Mouse (Mus musculus) naive thymus-derived CD4-positive, alpha-beta T cell, adult 5 months (primary cell): ENCODE data around the gene Zfp654. TPM values are rescaled to one million over a fixed set of nuclear protein-coding genes. Genes with fewer than 3 reads are reported as not detected.

Source experiments
- polyA plus RNA-seq: library from polyadenylated mRNA; unstranded; fragments of 100-300 nt; shearing (Covaris generic); gene quantifications from one replicate; pipeline ENCODE4 v1.2.1, GENCODE M21; 2017

Zfp654 gene
- polyA plus RNA-seq, result 28.9 TPM

DNA sequence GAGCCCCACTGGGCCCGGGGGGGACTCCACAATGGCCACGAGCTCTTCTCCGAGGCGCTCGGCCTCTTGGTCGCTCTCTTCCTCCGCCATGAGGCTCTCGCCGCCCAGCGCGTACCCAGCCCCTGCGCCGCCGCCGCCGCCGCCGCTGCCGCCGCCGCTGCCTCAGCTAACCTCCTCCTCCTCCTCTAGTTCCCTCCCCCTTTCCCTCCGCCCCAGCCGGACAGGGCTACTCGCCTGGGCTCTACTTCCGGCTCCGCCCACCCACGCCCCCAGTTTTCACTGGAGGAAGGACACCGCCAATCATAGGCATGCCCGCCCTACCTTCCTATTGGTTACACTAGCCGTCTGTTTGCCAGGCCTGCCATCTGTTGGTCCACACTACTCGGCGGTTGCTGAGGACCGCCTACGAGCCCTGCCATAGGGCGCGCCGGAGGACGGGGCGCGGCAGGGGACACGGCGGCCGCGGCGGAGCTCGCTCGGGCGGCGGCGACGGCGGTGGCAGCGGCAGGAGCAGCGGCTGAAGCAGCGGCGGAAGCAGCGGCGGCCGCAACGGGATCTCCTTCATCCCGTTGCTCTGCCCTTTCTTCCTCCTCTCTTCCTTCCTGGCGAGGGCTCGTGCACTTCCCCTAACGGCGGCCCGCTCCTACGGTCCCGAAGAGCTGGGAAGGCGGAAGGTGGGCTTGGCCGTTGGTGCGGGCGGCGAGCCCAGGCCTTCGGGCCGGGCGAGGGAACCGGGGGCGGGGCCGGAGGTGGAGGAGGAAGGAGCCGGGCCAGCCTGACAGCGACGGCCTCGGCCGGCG is at the start of gene Zfp654, which contains the start of gene Cggbp1:
Gene Zfp654, minus strand, starts transcription at position 90 of the 800 bp plus-strand sequence.
Gene Cggbp1, plus strand, starts transcription at position 434 of the 800 bp plus-strand sequence.

GRCm38 (mm10) chr16:64770521-64771430 is 80.7 kb downstream of the Zfp654 start, which contains the start of gene 4930453N24Rik:
4930453N24Rik (minus strand) TSS chr16:64771161.

Other genes starting within 250 kb of the Zfp654 start
- gene Csnka2ip, start 249.2 kb downstream of the Zfp654 start, polyA plus RNA-seq, result not detected
- 28.9 TPM for gene 4930453N24Rik, start 80.5 kb downstream of the Zfp654 start, polyA plus RNA-seq
- gene Cggbp1, start 344 bp upstream of the Zfp654 start, polyA plus RNA-seq, result 147 TPM